Mouse (Mus musculus): ENCODE measurements around the gene Sowahb.

Sowahb gene

GRCm38 (mm10) chr5:93000774-93001757 is 43.8 kb downstream of the Sowahb start:
- DNase-seq (ENCODE audit: low spot score): no peak

- no peak for DNase-seq (ENCODE audit: low spot score)
These were observed 44.8 kb downstream of the Sowahb start for GRCm38 (mm10) chr5:93000060-93000459.

GRCm38 (mm10) chr5:92998494-92999016 is 46.3 kb downstream of the Sowahb start:
- DNase-seq (ENCODE audit: low spot score): no peak

GRCm38 (mm10) chr5:92997428-92998120 is 47.2 kb downstream of the Sowahb start:
- DNase-seq (ENCODE audit: low spot score): no peak

- no peak for DNase-seq (ENCODE audit: low spot score)
These were observed 50.0 kb downstream of the Sowahb start for GRCm38 (mm10) chr5:92994861-92995260.

GRCm38 (mm10) chr5:92994309-92994708 is 50.5 kb downstream of the Sowahb start:
- DNase-seq (ENCODE audit: low spot score): no peak

GRCm38 (mm10) chr5:92992106-92992505 is 52.7 kb downstream of the Sowahb start:
- DNase-seq (ENCODE audit: low spot score): no peak
